Mouse (Mus musculus) limb, embryonic 11.5 days (tissue): ENCODE data around the gene Map3k14. TPM values are rescaled to one million over a fixed set of nuclear protein-coding genes. Genes with fewer than 3 reads are reported as not detected.

ENCODE experiments used
- ATAC-seq: fragments of 200-750 bp; cut with Nextera tagmentation; 2 replicates; pipeline ENCODE4 v1.8.0; 2017; ENCODE audit warnings: low read depth; ENCODE audit not compliant: insufficient number of reproducible peaks, low FRiP score, low TSS enrichment
- DNase-seq: peaks from one replicate; pipeline ENCODE4 v3.0.0-alpha.2; 2015; ENCODE audit warnings: low spot score
- H3K27ac ChIP-seq: fragments of 300-500 bp; sonication (generic); replicated peaks from 2 replicates; pipeline ENCODE4 v1.5.1; 2014; ENCODE audit warnings: low read depth, mild to moderate bottlenecking, low read length
- H3K27me3 ChIP-seq: fragments of 300-500 bp; sonication (generic); 2 replicates; pipeline ENCODE4 v1.6.1; 2014; ENCODE audit warnings: mild to moderate bottlenecking, low read length, mixed read lengths; ENCODE audit not compliant: control insufficient read depth, insufficient read depth
- H3K36me3 ChIP-seq: fragments of 300-500 bp; sonication (generic); 2 replicates; pipeline ENCODE4 v1.6.1; 2014; ENCODE audit warnings: mild to moderate bottlenecking, low read length, moderate library complexity, mixed read lengths; ENCODE audit not compliant: control insufficient read depth, insufficient read depth
- H3K4me1 ChIP-seq: fragments of 300-500 bp; sonication (generic); 2 replicates; pipeline ENCODE4 v1.6.1; 2014; ENCODE audit warnings: low read length, mixed read lengths; ENCODE audit not compliant: control insufficient read depth, insufficient read depth
- H3K4me2 ChIP-seq: fragments of 300-500 bp; sonication (generic); 2 replicates; pipeline ENCODE4 v1.6.1; 2014; ENCODE audit warnings: low read depth, mild to moderate bottlenecking, moderate library complexity; ENCODE audit not compliant: severe bottlenecking
- H3K4me3 ChIP-seq: fragments of 300-500 bp; sonication (generic); 2 replicates; pipeline ENCODE4 v1.5.1; 2014; ENCODE audit warnings: low read depth, low read length
- H3K9ac ChIP-seq: fragments of 300-500 bp; sonication (generic); 2 replicates; pipeline ENCODE4 v1.6.1; 2014; ENCODE audit warnings: mild to moderate bottlenecking, low read length
- H3K9me3 ChIP-seq: fragments of 300-500 bp; sonication (generic); 2 replicates; pipeline ENCODE4 v1.6.1; 2016; ENCODE audit warnings: low read length; ENCODE audit not compliant: control insufficient read depth
- WGBS: fragments of 180-500 bp; shearing (Covaris S2); extraction: QIAGEN DNeasy Blood & Tissue Kit; methylation state at CpG from one replicate; pipeline ENCODE4 v1.1.7; 2014; 5-methylcytosine and 5-hydroxymethylcytosine counted together
- polyA plus RNA-seq: library from polyadenylated mRNA; unstranded; fragments of >200 nt; fragmentation: Nextera tagmentation; extraction: Ambion mirVana; gene quantifications from 2 replicates; pipeline ENCODE4 v1.2.1, GENCODE M21; 2014

Map3k14 gene
- polyA plus RNA-seq, 1 experiment from 2014 or later: 2.3 TPM

GRCm38 (mm10) chr11:103248837-103249236 lies 18.4 kb downstream of the Map3k14 start:
- H3K36me3 ChIP-seq: no peaks in the 10 kb centered on the region
- WGBS: 76% methylated on average over 5 of the region's 5 CpGs
- peaks cover 11% of the 10 kb centered on the region for H3K4me1 ChIP-seq
- H3K4me2 ChIP-seq: no peak overlapping the region
- DNase-seq (no peak), ATAC-seq (no peak)
- H3K27me3 ChIP-seq: no peaks in the 10 kb centered on the region
- no peak overlapping the region for H3K4me3 ChIP-seq
- H3K9me3 ChIP-seq: no peaks in the 10 kb centered on the region
- no peak overlapping the region for H3K27ac ChIP-seq
- no peak overlapping the region for H3K9ac ChIP-seq

DNA sequence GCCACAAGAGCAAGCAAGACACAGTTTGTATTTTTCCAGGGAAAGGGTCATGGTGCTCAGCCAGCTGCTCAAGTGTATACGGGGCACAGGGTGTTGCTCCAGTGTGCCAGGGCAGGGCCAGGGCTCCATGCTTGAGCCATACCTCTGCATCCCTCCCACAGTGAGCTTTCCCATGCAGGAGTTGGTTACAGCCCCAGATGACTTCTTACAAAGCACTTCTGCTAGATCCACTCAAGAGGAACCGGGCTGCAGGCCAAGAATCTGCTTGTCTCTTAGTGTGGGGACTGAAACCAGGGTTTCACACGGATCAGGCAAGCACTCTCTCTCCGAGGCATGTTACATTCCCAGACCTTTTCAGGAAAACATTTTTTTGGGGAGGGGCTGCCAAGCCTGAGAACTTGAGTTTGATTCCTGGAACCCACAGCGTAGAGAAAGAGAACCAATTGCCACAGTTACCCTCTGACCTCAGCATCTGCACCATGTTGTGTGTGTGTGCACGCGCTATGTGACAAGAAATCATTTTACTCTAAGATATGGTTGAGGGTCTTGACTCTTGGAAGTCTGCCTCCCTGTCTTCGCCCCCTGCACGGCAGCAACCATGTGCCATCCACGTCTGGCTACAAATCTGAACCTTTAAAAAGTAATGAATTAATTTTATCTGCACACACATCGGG lies 19.6 kb downstream of the Map3k14 start:
- no peaks in the 10 kb centered on the region for H3K9me3 ChIP-seq
- H3K36me3 ChIP-seq: no peaks in the 10 kb centered on the region
- H3K4me3 ChIP-seq: no peak overlapping the region
- no peaks in the 10 kb centered on the region for H3K27me3 ChIP-seq
- no peak overlapping the region for H3K4me2 ChIP-seq
- DNase-seq (no peak), ATAC-seq (no peak)
- 83% methylated on average over 11 of the region's 11 CpGs for WGBS
- H3K9ac ChIP-seq: no peak overlapping the region
- no peak overlapping the region for H3K27ac ChIP-seq
- peaks cover 11% of the 10 kb centered on the region for H3K4me1 ChIP-seq

DNA sequence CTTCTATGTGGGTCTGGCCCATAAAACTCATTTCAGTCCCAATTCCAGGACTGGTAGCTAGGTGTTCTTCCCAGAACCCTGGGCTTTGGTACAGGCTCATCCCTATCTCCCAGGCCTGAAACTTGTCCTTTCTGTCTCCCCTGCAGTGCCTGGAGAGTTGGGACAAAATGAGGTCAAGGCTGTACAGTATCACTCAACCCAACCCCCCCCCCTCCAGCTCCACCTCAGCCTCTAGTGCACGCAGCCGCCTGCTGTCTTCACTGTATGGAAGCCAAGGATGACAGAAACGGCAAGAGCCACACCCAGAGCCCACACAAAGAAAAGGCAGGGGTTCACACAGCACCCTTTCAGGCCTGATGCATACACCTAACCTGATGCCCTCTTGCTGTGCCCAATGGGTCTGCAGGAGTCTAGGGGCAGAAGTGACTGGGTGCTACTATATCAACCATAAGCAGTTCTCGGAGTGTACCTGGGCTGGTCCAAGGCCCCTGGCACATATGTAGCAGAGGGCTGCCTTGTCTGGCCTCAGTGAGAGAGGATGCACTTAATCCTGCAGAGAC lies 20.5 kb downstream of the Map3k14 start:
- H3K27me3 ChIP-seq: no peaks in the 10 kb centered on the region
- no peak for ATAC-seq
- no peaks in the 10 kb centered on the region for H3K9me3 ChIP-seq
- H3K36me3 ChIP-seq: no peaks in the 10 kb centered on the region; the same call in 1 of the 2 replicates
- WGBS: 91% methylated on average over 4 of the region's 4 CpGs
- no peak overlapping the region for H3K4me2 ChIP-seq
- H3K4me3 ChIP-seq: no peak overlapping the region
- H3K9ac ChIP-seq: no peak overlapping the region
- H3K4me1 ChIP-seq: peaks cover 11% of the 10 kb centered on the region
- no peak overlapping the region for H3K27ac ChIP-seq
- no peak for DNase-seq

DNA sequence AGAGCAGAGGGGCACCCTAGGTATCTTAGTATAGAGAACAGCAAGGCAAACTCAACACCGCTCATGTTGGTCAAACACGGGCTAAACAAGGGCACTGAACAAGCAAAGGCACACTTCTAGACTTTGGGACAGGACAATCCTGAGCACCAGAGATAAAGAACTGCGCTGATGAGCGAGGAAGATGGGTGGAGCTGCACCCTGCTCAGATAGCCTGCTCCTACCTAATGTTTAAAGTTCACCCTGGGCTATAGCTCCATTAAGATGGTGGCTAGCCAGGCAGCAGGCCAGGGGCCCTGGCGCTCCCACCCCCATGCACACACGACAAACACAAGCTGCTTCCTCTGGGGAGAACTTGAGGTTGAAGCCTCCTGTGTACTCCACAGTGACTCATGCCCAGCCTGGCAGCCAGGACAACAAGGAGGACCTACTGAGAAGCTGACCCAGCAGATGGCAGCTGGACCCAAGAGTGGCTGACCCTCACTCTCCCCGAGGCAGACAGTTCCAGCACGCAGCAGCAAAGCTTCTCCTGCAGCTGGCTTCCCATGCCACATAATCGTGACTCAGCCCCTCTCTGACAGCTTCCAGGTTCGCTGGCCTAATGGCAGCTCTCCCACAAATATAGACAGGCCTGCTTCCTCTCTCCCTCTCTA lies 21.1 kb downstream of the Map3k14 start:
- H3K27ac ChIP-seq: no peak overlapping the region
- ATAC-seq (no peak), DNase-seq (no peak)
- peaks cover 11% of the 10 kb centered on the region for H3K4me1 ChIP-seq
- H3K4me2 ChIP-seq: no peak overlapping the region
- H3K27me3 ChIP-seq: no peaks in the 10 kb centered on the region
- WGBS: 80% methylated on average over 10 of the region's 10 CpGs
- no peak overlapping the region for H3K9ac ChIP-seq
- H3K9me3 ChIP-seq: no peaks in the 10 kb centered on the region
- H3K4me3 ChIP-seq: no peak overlapping the region
- H3K36me3 ChIP-seq: no peaks in the 10 kb centered on the region; the same call in 1 of the 2 replicates

DNA sequence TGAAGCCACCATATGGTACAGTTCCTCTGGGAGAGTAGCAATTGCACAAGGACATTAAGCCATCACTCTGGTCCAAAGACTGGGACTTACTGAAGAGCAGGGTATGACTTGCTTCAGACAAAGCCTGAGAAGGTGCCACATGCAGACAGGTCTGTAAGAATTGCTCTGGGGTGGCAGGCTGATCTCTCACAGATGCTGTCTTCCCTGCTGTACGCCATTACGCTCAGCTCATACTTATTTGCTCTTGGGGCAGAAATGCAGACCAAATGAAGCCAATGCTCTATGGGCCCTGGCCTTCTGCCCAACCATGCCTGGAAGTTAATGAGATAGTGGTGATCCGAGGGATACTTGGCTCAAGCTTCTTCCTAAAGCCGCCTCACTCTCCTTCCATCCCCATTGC lies 22.4 kb downstream of the Map3k14 start:
- no peaks in the 10 kb centered on the region for H3K9me3 ChIP-seq
- no peak overlapping the region for H3K27ac ChIP-seq
- ATAC-seq (no peak), DNase-seq (no peak)
- H3K9ac ChIP-seq: no peak overlapping the region
- H3K4me1 ChIP-seq: peaks cover 11% of the 10 kb centered on the region
- no peak overlapping the region for H3K4me2 ChIP-seq
- H3K27me3 ChIP-seq: no peaks in the 10 kb centered on the region
- H3K4me3 ChIP-seq: no peak overlapping the region
- H3K36me3 ChIP-seq: no peaks in the 10 kb centered on the region; the same call in 1 of the 2 replicates
- WGBS: 91% methylated on average over 4 of the region's 4 CpGs

DNA sequence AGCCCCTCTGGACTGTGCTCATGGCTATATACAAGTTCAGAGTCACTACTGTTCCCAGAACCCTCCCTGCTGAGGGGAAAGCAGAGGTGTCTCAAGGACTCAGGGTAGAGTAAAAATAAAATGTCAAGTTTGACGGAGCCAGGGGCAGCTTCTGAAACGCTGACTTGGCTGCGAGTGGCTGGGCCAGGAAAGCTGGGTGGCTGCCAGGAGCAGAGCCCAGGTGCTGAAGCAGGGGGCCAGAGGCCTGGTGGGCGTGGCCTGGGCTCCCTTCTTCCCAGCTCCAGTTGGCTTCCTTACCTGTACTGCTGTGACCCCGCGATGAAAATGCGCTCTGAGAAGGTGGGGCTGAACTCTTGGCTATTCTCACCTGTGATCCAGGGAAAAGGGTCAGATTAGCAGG lies 26.5 kb downstream of the Map3k14 start:
- no peak overlapping the region for H3K9ac ChIP-seq
- WGBS: 43% methylated on average over 7 of the region's 7 CpGs

GRCm38 (mm10) chr11:103237757-103238156 lies 29.5 kb downstream of the Map3k14 start:
- H3K27ac ChIP-seq: no peak overlapping the region
- no peak overlapping the region for H3K4me3 ChIP-seq
- no peak overlapping the region for H3K4me2 ChIP-seq
- ATAC-seq (no peak), DNase-seq (no peak)
- H3K9me3 ChIP-seq: no peaks in the 10 kb centered on the region
- H3K4me1 ChIP-seq: peaks cover 4% of the 10 kb centered on the region; the same call in 1 of the 2 replicates
- peaks cover 3% of the 10 kb centered on the region; the same call in 1 of the 2 replicates for H3K36me3 ChIP-seq
- H3K9ac ChIP-seq: no peak overlapping the region
- no peaks in the 10 kb centered on the region for H3K27me3 ChIP-seq
- 71% methylated on average over 9 of the region's 9 CpGs for WGBS

More for the DNA sequence above, 26.5 kb downstream of the Map3k14 start:
- H3K9me3 ChIP-seq: no peaks in the 10 kb centered on the region
- H3K27ac ChIP-seq: no peak overlapping the region
- peaks cover 3% of the 10 kb centered on the region; the same call in 1 of the 2 replicates for H3K36me3 ChIP-seq
- no peaks in the 10 kb centered on the region for H3K4me1 ChIP-seq
- no peak overlapping the region for H3K4me2 ChIP-seq
- DNase-seq (no peak), ATAC-seq (no peak)
- no peaks in the 10 kb centered on the region for H3K27me3 ChIP-seq
- H3K4me3 ChIP-seq: no peak overlapping the region

GRCm38 (mm10) chr11:103236903-103237302 lies 30.4 kb downstream of the Map3k14 start:
- Histone ChIP-seq H3K4me2 (no peak overlapping the region), H3K4me1 (peaks cover 4% of the 10 kb centered on the region; the same call in 1 of the 2 replicates), H3K9ac (no peak overlapping the region), H3K4me3 (no peak overlapping the region), H3K36me3 (peaks cover 3% of the 10 kb centered on the region; the same call in 1 of the 2 replicates), H3K27ac (no peak overlapping the region), H3K27me3 (no peaks in the 10 kb centered on the region), H3K9me3 (no peaks in the 10 kb centered on the region)
- DNase-seq (no peak), ATAC-seq (no peak)
- WGBS: 81% methylated on average over 10 of the region's 10 CpGs
